Mouse (Mus musculus): Measurements from ENCODE around the gene Prkcb. TPM values are rescaled to one million over a fixed set of nuclear protein-coding genes. Genes with fewer than 3 reads are reported as not detected.

Gene Prkcb
- total and polyA plus RNA-seq, 2 experiments from 2014 or later = 196 to 307 TPM

- no peak for DNase-seq (ENCODE audit: low spot score)
- H3K4me3 ChIP-seq (ENCODE audit: low read depth, low read length) = no peak overlapping the region
- WGBS = 90% methylated on average over 4 of the region's 4 CpGs
- H3K4me2 ChIP-seq (ENCODE audit: low read depth, low read length, poor library complexity, severe bottlenecking) = no peak overlapping the region
- H3K9ac ChIP-seq (replicated peaks; ENCODE audit: low read length, poor library complexity, severe bottlenecking) = no peak overlapping the region
- no peaks in the 10 kb centered on the region for H3K27me3 ChIP-seq (ENCODE audit: insufficient read depth, low read length)
- ATAC-seq (ENCODE audit: low FRiP score) = no peak
- no peak overlapping the region for H3K27ac ChIP-seq (ENCODE audit: low read depth, low read length)
- no peaks in the 10 kb centered on the region for H3K9me3 ChIP-seq (ENCODE audit: low read length)
- no peaks in the 10 kb centered on the region for H3K36me3 ChIP-seq (ENCODE audit: insufficient read depth, low read length)
- TF ChIP-seq CTCF (IDR thresholded peaks at IDR 0.05) = no peak
- peaks cover 2% of the 10 kb centered on the region; the same call in 1 of the 2 replicates for H3K4me1 ChIP-seq (ENCODE audit: insufficient read depth, low read length)
These were observed 41.0 kb downstream of the Prkcb start for GRCm38 (mm10) chr7:122329588-122329987.

DNA sequence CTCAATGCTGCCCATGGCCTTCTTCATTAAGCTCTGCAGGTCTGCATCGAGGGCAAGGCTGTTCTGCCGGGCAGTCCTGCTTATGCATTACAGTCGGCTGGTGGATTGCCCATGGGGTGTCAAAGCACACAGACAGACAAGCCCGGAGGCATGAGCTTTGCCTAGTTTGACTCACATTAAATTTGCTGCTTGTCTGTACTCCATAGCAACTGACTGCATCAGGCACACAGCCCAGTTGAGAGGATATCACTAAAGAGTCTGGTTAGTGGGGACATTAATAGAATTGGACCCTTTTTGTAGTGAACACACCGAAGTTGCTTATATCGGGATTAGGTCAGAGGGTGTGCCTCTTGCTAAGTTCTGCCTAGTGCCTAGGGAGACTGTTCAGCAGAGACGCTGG lies 45.1 kb downstream of the Prkcb start:
- WGBS = 60% methylated on average over 7 of the region's 7 CpGs
- no peak overlapping the region for H3K27ac ChIP-seq (ENCODE audit: low read depth, low read length)
- H3K4me1 ChIP-seq (ENCODE audit: insufficient read depth, low read length) = peaks cover 2% of the 10 kb centered on the region; the same call in 1 of the 2 replicates
- DNase-seq (ENCODE audit: low spot score) = peak; percentile 48
- no peak for ATAC-seq (ENCODE audit: low FRiP score)
- H3K27me3 ChIP-seq (ENCODE audit: insufficient read depth, low read length) = no peaks in the 10 kb centered on the region
- H3K9ac ChIP-seq (replicated peaks; ENCODE audit: low read length, poor library complexity, severe bottlenecking) = no peak overlapping the region
- no peak overlapping the region for H3K4me2 ChIP-seq (ENCODE audit: low read depth, low read length, poor library complexity, severe bottlenecking)
- no peaks in the 10 kb centered on the region for H3K36me3 ChIP-seq (ENCODE audit: insufficient read depth, low read length)
- no peak overlapping the region for H3K4me3 ChIP-seq (ENCODE audit: low read depth, low read length)
- H3K9me3 ChIP-seq (ENCODE audit: low read length) = no peaks in the 10 kb centered on the region
- no peak for TF ChIP-seq CTCF (IDR thresholded peaks at IDR 0.05)

- no peak for TF ChIP-seq CTCF (IDR thresholded peaks at IDR 0.05)
- H3K9me3 ChIP-seq (ENCODE audit: low read length) = no peaks in the 10 kb centered on the region
- no peak for ATAC-seq (ENCODE audit: low FRiP score)
- H3K4me2 ChIP-seq (ENCODE audit: low read depth, low read length, poor library complexity, severe bottlenecking) = no peak overlapping the region
- H3K4me3 ChIP-seq (ENCODE audit: low read depth, low read length) = no peak overlapping the region
- H3K36me3 ChIP-seq (ENCODE audit: insufficient read depth, low read length) = no peaks in the 10 kb centered on the region
- H3K9ac ChIP-seq (replicated peaks; ENCODE audit: low read length, poor library complexity, severe bottlenecking) = no peak overlapping the region
- no peak overlapping the region for H3K27ac ChIP-seq (ENCODE audit: low read depth, low read length)
- DNase-seq (ENCODE audit: low spot score) = no peak
- WGBS = 96% methylated on average over 3 of the region's 3 CpGs
- H3K4me1 ChIP-seq (ENCODE audit: insufficient read depth, low read length) = no peaks in the 10 kb centered on the region
- no peaks in the 10 kb centered on the region for H3K27me3 ChIP-seq (ENCODE audit: insufficient read depth, low read length)
These were observed 48.8 kb downstream of the Prkcb start for GRCm38 (mm10) chr7:122337302-122337701.

- no peaks in the 10 kb centered on the region for H3K36me3 ChIP-seq (ENCODE audit: insufficient read depth, low read length)
- no peak overlapping the region for H3K27ac ChIP-seq (ENCODE audit: low read depth, low read length)
- H3K27me3 ChIP-seq (ENCODE audit: insufficient read depth, low read length) = no peaks in the 10 kb centered on the region
- no peaks in the 10 kb centered on the region for H3K4me1 ChIP-seq (ENCODE audit: insufficient read depth, low read length)
- no peak overlapping the region for H3K4me2 ChIP-seq (ENCODE audit: low read depth, low read length, poor library complexity, severe bottlenecking)
- H3K9ac ChIP-seq (replicated peaks; ENCODE audit: low read length, poor library complexity, severe bottlenecking) = no peak overlapping the region
- H3K9me3 ChIP-seq (ENCODE audit: low read length) = no peaks in the 10 kb centered on the region
- no peak for TF ChIP-seq CTCF (IDR thresholded peaks at IDR 0.05)
- ATAC-seq (ENCODE audit: low FRiP score) (0 out of 2 replicates have a peak, but pooled peaks have one; percentile 34), DNase-seq (ENCODE audit: low spot score) (peak; percentile 49)
- 44% methylated on average over 3 of the region's 3 CpGs for WGBS
- H3K4me3 ChIP-seq (ENCODE audit: low read depth, low read length) = no peak overlapping the region
These were observed 49.5 kb downstream of the Prkcb start for GRCm38 (mm10) chr7:122338055-122338454.

DNA sequence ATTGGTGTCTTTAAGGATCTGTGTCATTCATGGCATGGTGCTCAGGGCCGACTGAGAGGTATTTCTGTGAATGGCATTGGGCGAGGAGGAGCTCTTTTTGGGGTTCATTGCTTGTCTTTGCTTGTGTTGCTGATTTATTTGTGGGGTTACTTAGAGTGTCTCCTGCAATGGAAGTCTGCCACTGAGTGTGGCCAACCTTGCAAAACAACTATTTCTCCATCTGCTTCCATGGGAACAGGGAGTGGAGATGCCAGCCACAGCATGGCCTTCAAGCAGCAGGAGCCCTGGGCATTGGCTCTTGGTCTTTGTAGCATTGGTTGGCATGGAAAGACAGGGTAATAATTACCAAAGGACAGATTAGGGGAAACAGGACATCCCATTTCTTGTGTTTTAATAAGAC lies 50.9 kb downstream of the Prkcb start:
- Histone ChIP-seq H3K4me2 (ENCODE audit: low read depth, low read length, poor library complexity, severe bottlenecking) (no peak overlapping the region), H3K9ac (replicated peaks; ENCODE audit: low read length, poor library complexity, severe bottlenecking) (no peak overlapping the region), H3K27me3 (ENCODE audit: insufficient read depth, low read length) (no peaks in the 10 kb centered on the region), H3K4me1 (ENCODE audit: insufficient read depth, low read length) (0 out of 2 replicates have a peak, but pooled peaks cover 3% of the 10 kb centered on the region), H3K36me3 (ENCODE audit: insufficient read depth, low read length) (no peaks in the 10 kb centered on the region), H3K9me3 (ENCODE audit: low read length) (no peaks in the 10 kb centered on the region), H3K27ac (ENCODE audit: low read depth, low read length) (no peak overlapping the region), H3K4me3 (ENCODE audit: low read depth, low read length) (no peak overlapping the region)
- WGBS = 78% methylated on average over 2 of the region's 2 CpGs
- TF ChIP-seq CTCF (IDR thresholded peaks at IDR 0.05) = no peak
- peak; percentile 55 for DNase-seq (ENCODE audit: low spot score)
- no peak for ATAC-seq (ENCODE audit: low FRiP score)

DNA sequence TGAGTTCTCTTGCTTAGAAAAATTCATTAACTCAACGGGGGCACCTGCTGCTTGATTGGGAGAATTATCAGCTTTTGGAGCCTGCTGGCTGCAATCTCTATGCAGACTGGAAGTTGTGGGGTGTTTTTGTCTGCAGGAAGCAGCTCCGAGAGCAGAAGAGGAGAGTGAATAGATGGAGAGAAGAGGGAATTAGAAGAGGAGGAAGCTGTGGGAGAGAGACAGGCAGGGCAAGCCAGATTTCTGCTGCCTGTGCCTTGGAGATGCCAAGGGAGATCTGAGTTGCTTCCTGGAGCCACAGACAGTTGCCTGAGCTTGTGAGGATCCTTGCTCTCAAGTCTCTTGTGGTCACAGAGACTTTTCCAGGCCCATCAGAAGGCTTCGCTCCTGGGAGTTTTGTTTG lies 53.3 kb downstream of the Prkcb start:
- no peak for ATAC-seq (ENCODE audit: low FRiP score)
- Histone ChIP-seq H3K9me3 (ENCODE audit: low read length) (no peaks in the 10 kb centered on the region), H3K4me2 (ENCODE audit: low read depth, low read length, poor library complexity, severe bottlenecking) (no peak overlapping the region), H3K4me1 (ENCODE audit: insufficient read depth, low read length) (peaks cover 10% of the 10 kb centered on the region; the same call in 1 of the 2 replicates), H3K27ac (ENCODE audit: low read depth, low read length) (no peak overlapping the region), H3K36me3 (ENCODE audit: insufficient read depth, low read length) (no peaks in the 10 kb centered on the region), H3K9ac (replicated peaks; ENCODE audit: low read length, poor library complexity, severe bottlenecking) (no peak overlapping the region), H3K4me3 (ENCODE audit: low read depth, low read length) (no peak overlapping the region), H3K27me3 (ENCODE audit: insufficient read depth, low read length) (no peaks in the 10 kb centered on the region)
- no peak for DNase-seq (ENCODE audit: low spot score)
- 49% methylated on average over 3 of the region's 3 CpGs for WGBS
- TF ChIP-seq CTCF (IDR thresholded peaks at IDR 0.05) = no peak

Measured in midbrain, postnatal 0 days (tissue).